Mouse (Mus musculus): ENCODE results near the gene Tmtc1. TPM values are rescaled to one million over a fixed set of nuclear protein-coding genes. Genes with fewer than 3 reads are reported as not detected.

Tmtc1 gene
- polyA plus RNA-seq (2014; fragmentation: Illumina TruSeq; extraction: RNeasy Lipid Tissue Mini Kit (QIAGEN cat#74804); ENCODE audit: low read depth, low replicate concordance), result 10.0 TPM

DNA sequence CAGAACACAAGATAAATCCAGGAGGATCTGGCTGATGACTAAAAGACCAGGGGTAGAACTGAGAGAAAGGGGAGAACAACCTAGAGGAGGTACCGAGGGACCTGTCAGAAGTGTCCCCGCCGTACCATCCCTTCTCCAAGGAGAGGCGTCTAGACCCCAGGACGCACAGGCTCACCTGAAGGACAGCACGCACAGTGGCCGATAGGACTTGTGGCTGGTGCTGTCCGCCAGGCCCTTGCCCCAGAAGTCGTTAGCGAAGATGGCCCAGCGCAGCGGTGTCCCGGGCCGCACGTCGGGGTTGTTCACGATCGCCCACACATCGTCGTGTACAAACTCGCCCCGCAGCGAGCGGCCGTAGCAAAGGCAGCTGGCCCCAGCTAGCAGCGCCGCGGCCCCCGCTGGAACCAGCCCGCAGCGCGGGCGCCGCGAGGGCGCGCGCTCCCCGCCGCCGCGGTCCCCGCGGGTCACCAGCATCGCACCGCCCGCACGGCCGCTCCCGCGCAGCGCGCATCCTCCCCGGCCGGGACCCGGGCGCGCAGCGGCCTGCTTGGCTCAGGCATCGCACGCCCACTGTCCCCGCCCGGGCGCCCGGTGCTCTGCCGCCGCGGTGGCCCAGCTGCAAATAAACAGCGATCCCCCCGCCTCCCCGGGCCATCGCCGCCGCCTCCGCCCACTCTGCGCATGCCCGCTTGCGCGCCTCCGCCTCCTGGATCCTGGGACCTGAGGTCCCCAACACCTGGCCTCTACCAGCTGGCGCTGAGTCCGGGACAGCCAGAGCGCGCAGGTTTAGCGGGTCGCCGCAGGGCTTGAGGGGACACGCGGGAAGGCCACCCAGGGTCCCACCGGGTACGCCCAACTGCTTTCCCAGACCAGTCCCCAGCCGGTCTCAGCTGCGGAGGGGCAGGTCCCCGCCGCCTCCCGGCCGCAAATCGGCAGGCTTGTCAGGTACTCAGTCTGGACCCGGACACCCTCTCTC, at the start of gene Tmtc1:
Tmtc1 (minus strand) TSS at position 664 of the 976 bp plus-strand sequence.

DNA sequence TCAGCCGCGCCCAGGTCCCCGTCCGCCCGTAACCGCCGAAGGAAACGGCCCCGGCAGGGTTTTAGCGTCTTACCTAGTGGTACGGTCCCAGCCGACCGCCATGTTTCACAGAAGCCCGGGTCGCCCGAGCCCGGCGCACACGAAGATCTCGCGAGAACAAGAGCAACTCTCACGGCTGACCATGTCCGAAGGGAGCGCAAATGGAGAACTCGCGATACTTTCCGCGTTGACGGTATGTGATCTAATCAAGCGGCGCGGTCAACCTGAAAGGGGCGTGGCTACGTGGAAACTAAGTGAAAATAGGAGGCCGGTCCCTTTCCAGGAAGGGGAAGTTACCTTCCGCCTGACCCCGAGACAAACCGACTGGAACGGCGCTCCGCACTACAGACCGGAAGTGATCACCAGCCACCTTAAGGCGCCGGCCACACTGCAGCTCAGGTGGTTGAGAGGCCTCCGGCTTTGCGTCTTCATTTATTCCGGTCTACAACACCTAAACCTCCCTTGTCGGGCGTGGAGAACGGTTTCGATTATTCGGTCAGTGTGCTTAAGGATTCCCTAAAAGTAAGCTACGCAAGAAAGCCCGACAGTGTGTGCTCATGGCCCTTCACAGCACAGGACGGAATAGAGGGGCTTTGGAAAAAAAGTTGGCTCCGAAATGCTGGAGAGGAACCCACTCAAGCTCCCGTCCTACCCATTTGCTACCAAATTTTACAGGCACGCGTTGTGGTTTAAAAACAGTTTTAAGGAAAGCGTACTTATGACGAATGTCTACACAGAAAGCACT, 232.1 kb downstream of the Tmtc1 start, which contains the start of gene Ergic2:
Ergic2 (minus strand) TSS at position 478 of the 784 bp plus-strand sequence.

Other genes with a start within 250 kb of the Tmtc1 start
- 249 TPM for gene Ergic2, start 232.0 kb downstream of the Tmtc1 start, polyA plus RNA-seq (2014; fragmentation: Illumina TruSeq; extraction: RNeasy Lipid Tissue Mini Kit (QIAGEN cat#74804); ENCODE audit: low read depth, low replicate concordance)

Data from sigmoid colon, adult 10 weeks (tissue).